Mouse (Mus musculus) olfactory bulb, adult 2 months (tissue): ENCODE measurements around the gene Bicc1. TPM values are rescaled to one million over a fixed set of nuclear protein-coding genes. Genes with fewer than 3 reads are reported as not detected.

Source experiments
- H3K27ac ChIP-seq: fragments of 200-500 bp; 2 replicates; pipeline ENCODE4 v1.5.1; 2012; ENCODE audit warnings: low read depth, low read length; ENCODE audit not compliant: insufficient read depth
- H3K4me1 ChIP-seq: fragments of 200-500 bp; 2 replicates; pipeline ENCODE4 v1.6.1; 2012; ENCODE audit warnings: low read length; ENCODE audit not compliant: control insufficient read depth, insufficient read depth
- H3K4me3 ChIP-seq: fragments of 200-500 bp; 2 replicates; pipeline ENCODE4 v1.5.1; 2012; ENCODE audit warnings: mild to moderate bottlenecking, low read depth, low read length, moderate library complexity; ENCODE audit not compliant: insufficient read depth
- CTCF ChIP-seq: fragments of 200-500 bp; IDR thresholded peaks from 2 replicates; pipeline ENCODE4 v1.5.1; 2012; ENCODE audit warnings: low read depth, mild to moderate bottlenecking, low read length, moderate library complexity; ENCODE audit not compliant: insufficient read depth
- POLR2A ChIP-seq: fragments of 200-500 bp; IDR thresholded peaks from 2 replicates; pipeline ENCODE4 v1.6.1; 2012; ENCODE audit warnings: mild to moderate bottlenecking, low read depth, low read length, moderate library complexity; ENCODE audit not compliant: insufficient read depth
- WGBS: fragments of 180-500 bp; shearing (Covaris S2); methylation state at CpG from one replicate; pipeline ENCODE4 v1.1.7; 2018; 5-methylcytosine and 5-hydroxymethylcytosine counted together
- polyA plus RNA-seq: library from polyadenylated mRNA; stranded (reverse); fragments of >200 nt; gene quantifications from 2 replicates; pipeline ENCODE4 v1.2.4, GENCODE M21; 2012; ENCODE audit warnings: low replicate concordance; ENCODE audit not compliant: missing spikeins, insufficient read depth, insufficient read length

Bicc1 gene
- polyA plus RNA-seq, 1 experiment: not detected

GRCm38 (mm10) chr10:70937450-70937849 lies 222.1 kb downstream of the Bicc1 start:
- H3K4me3 ChIP-seq: no peak overlapping the region
- WGBS: 87% methylated on average over 6 of the region's 6 CpGs
- no peak overlapping the region for H3K27ac ChIP-seq
- H3K4me1 ChIP-seq: peaks cover 3% of the 10 kb centered on the region
- TF ChIP-seq CTCF (no peak), POLR2A (no peak)

GRCm38 (mm10) chr10:70936008-70936407 lies 223.5 kb downstream of the Bicc1 start:
- Histone ChIP-seq H3K4me1 (peaks cover 3% of the 10 kb centered on the region), H3K4me3 (no peak overlapping the region), H3K27ac (no peak overlapping the region)
- TF ChIP-seq POLR2A: no peak
- TF ChIP-seq CTCF: no peak
- WGBS: 88% methylated on average over 3 of the region's 3 CpGs

GRCm38 (mm10) chr10:70926126-70926525 lies 233.4 kb downstream of the Bicc1 start:
- Histone ChIP-seq H3K4me1 (no peaks in the 10 kb centered on the region), H3K4me3 (no peak overlapping the region), H3K27ac (no peak overlapping the region)
- TF ChIP-seq CTCF (no peak), POLR2A (no peak)
- WGBS: 92% methylated on average over 4 of the region's 4 CpGs

GRCm38 (mm10) chr10:70924348-70924747 lies 235.2 kb downstream of the Bicc1 start:
- WGBS: 43% methylated on average over 3 of the region's 3 CpGs
- H3K27ac ChIP-seq: no peak overlapping the region
- no peak overlapping the region for H3K4me3 ChIP-seq
- no peaks in the 10 kb centered on the region for H3K4me1 ChIP-seq
- no peak for TF ChIP-seq POLR2A
- TF ChIP-seq CTCF: no peak

GRCm38 (mm10) chr10:70923936-70924335 lies 235.6 kb downstream of the Bicc1 start:
- H3K27ac ChIP-seq: no peak overlapping the region
- no peak for TF ChIP-seq POLR2A
- no peak for TF ChIP-seq CTCF
- no peak overlapping the region for H3K4me3 ChIP-seq
- H3K4me1 ChIP-seq: no peaks in the 10 kb centered on the region
- WGBS: 83% methylated on average over 3 of the region's 3 CpGs

- no peak overlapping the region for H3K27ac ChIP-seq
- 90% methylated on average over 6 of the region's 6 CpGs for WGBS
- TF ChIP-seq POLR2A: no peak
- no peak for TF ChIP-seq CTCF
- no peaks in the 10 kb centered on the region for H3K4me1 ChIP-seq
- H3K4me3 ChIP-seq: no peak overlapping the region
Measured at GRCm38 (mm10) chr10:70921481-70921880, 238.0 kb downstream of the Bicc1 start.

- Histone ChIP-seq H3K4me1 (no peaks in the 10 kb centered on the region), H3K27ac (no peak overlapping the region), H3K4me3 (no peak overlapping the region)
- TF ChIP-seq CTCF (no peak), POLR2A (no peak)
- WGBS: 24% methylated on average over 1 of the region's 1 CpGs
Measured at GRCm38 (mm10) chr10:70919851-70920250, 239.6 kb downstream of the Bicc1 start.

- H3K4me1 ChIP-seq: no peaks in the 10 kb centered on the region
- H3K27ac ChIP-seq: no peak overlapping the region
- H3K4me3 ChIP-seq: no peak overlapping the region
- no peak for TF ChIP-seq POLR2A
- no peak for TF ChIP-seq CTCF
- 68% methylated on average over 13 of the region's 13 CpGs for WGBS
Measured at GRCm38 (mm10) chr10:70919031-70919663, 240.4 kb downstream of the Bicc1 start.

GRCm38 (mm10) chr10:70916697-70917096 lies 242.8 kb downstream of the Bicc1 start:
- Histone ChIP-seq H3K4me3 (no peak overlapping the region), H3K4me1 (no peaks in the 10 kb centered on the region), H3K27ac (no peak overlapping the region)
- 94% methylated on average over 6 of the region's 6 CpGs for WGBS
- TF ChIP-seq POLR2A (no peak), CTCF (peak; percentile 34; the same call in 1 of the 2 replicates)
